Mouse (Mus musculus): ENCODE measurements at regions not wholly inside any gene's neighbourhood (a gene's known extent, or its start where the extent isn't known, plus 50 kb on each side); places are given as distances from the start of the nearest gene placed in this dataset.

GRCm38 (mm10) chr3:41233439-41233838 is 150.6 kb upstream of the Pgrmc2 start:
- no peak for DNase-seq (ENCODE audit: low read depth)

- DNase-seq (ENCODE audit: low read depth), result no peak
These were observed 148.1 kb upstream of the Pgrmc2 start for GRCm38 (mm10) chr3:41230961-41231377.

- no peak for DNase-seq (ENCODE audit: low read depth)
These were observed 146.6 kb upstream of the Pgrmc2 start for GRCm38 (mm10) chr3:41229493-41229892.

GRCm38 (mm10) chr3:41228536-41228935 is 145.7 kb upstream of the Pgrmc2 start:
- peak; percentile 36 for DNase-seq (ENCODE audit: low read depth)

DNA sequence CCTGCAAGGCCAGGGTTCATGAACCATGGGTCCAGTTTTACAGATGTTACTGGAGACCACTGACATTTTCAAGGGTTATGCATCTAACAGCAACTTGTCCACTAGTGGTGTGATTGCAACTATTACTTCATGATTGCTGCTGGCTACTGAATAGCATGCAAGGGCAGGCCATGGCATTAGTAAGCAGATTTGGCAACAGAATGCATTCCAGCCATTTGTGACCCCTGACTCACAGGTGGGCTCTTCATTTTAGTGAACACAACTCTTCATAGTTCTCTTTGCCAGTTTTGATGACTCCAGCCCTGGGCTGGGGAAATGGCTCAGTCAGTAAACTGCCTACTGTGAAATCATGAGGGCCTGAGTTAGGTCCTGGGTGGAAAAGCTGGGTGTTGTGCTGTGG is 137.9 kb upstream of the Pgrmc2 start:
- DNase-seq (ENCODE audit: low read depth), result no peak

GRCm38 (mm10) chr3:41217770-41218169 is 134.9 kb upstream of the Pgrmc2 start:
- DNase-seq (ENCODE audit: low read depth), result no peak

- no peak for DNase-seq (ENCODE audit: low read depth)
These were observed 130.7 kb upstream of the Pgrmc2 start for GRCm38 (mm10) chr3:41213533-41213932.

DNA sequence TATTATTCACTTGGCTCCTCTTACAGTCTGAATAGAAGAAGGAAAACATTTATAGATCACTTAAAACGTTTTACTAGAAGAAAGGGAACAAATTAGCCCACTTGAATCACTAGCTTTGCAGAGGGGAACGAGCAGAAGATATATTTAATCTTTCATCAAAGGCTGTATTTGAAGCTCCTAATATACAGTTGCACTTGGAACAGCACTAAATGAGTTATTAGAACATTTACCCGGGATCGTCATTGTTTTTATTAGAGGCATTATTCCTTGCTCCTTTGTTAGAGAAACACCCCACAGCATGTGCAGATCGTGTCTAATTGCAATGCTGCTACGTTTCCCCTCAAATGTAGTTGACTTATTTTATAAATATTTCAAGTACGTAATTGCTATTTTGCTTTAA is 127.5 kb upstream of the Pgrmc2 start:
- DNase-seq (ENCODE audit: low read depth), result no peak

GRCm38 (mm10) chr3:41202895-41203294 is 120.0 kb upstream of the Pgrmc2 start:
- DNase-seq (ENCODE audit: low read depth), result no peak

DNA sequence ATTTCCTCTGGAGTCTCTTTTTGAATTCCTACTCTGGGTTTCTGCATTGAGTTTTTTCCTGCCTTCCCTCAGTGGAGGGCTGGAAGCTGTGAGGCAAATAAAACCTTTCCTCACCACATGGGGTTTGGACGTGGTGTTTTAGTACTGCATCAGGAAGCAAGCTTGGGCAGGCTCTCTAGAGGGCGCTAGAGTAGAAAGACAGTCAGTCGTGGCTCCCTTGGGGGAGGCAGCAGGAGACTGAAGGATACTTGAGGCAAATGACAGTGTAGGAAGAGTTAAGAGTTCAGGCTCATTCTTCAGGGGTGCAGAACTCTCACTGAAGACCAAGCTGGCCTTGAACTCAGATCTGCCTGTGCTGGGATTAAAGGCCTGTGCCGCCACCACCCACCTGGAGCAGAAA is 118.9 kb upstream of the Pgrmc2 start:
- peak; percentile 24 for DNase-seq (ENCODE audit: low read depth)

DNA sequence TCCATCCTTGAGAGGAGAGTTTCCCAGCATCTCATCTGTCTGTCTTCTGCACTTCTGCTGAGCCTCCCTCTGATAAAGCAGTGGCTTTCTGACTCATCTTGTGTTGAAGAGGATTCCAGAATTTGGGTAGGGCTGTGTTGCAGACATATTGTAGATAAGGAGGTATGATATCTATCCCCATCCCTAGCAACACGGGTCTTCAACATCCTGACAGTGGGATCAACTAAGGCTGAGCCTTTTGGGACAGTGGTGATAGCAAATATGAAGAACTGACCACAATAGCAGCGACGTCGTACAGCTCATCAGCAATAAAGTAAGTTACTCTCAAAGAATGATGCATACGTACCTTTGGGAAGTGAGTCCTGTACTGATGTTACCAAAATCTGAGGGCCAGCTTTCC is 117.2 kb upstream of the Pgrmc2 start:
- no peak for DNase-seq (ENCODE audit: low read depth)

DNA sequence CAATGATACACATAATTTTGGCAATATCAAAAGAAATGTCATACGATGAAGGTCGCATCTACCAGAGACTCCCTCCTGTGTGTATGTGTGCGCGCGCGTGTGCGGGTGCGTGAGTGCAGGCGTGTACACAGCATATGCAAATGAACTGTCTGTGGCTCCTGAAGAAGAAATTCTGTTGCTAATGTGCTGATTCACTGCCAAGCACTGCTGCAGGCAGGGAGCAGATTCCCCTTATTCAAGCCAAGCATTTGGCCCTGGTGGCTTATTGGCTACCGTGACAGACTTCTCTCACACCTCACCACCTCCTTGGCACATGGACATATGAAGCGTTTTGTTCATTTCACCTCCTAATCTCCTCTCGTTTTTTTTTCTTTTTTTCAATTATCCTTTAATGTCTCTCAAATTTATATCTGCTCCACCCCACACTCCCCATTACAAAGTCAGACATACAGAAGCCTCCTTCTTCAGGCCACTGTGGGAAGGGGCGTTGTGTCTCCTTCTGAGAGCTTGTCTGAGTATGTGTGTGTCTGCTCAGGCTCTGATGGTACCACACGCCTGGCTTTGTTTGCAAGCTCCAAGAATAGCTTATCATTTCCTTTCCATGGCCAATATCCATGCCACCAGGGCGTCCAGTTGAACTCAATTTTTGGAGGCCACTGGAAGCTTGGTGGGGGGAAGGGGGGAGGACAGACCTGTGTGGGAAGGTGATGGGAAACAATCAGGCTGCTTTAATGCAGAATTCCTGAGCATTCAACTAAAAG is 115.5 kb upstream of the Pgrmc2 start:
- no peak for DNase-seq (ENCODE audit: low read depth)

DNA sequence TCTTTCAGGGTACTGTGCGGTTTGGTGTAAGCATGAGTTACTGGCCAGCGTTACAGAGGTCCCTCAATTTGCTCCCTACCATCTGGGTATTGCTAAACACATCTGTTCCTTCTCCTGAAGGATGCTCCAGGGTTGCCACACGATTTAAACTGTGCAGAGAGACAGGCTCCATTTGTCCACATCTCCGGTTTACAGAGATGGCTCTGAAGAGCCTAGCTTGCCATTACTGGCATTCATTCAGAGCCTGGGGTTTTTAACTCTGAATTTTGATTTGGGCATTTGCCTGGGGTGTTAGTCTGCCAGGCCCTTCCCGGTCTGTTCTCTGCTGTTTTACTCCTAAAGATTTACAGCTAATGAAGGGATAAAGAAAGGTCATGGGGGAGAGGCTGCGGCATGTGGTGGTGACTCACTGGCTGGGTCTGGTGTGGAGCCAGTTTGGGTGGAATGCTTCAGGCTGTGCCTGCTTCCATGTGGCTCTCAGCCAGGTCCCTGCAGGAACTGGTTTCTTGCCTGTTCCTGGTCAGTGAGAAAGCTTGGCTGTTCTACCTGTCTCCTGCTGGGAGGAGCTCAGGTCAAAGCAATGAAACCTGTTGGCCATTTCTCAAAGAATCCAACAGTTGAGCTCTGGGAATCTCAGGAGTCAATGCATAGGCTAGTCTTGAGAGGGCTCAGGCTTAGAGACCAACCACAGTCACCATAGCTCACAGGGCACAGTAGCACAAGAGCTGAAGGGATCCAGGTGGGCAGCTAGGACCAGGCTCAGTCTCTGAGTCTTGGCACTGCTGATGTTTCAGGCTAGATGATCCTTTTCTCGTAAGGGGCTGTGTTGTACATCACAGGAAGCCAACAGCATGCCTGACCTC is 112.5 kb upstream of the Pgrmc2 start:
- DNase-seq (ENCODE audit: low read depth), result no peak

- no peak for DNase-seq (ENCODE audit: low read depth)
These were observed 111.7 kb upstream of the Pgrmc2 start for GRCm38 (mm10) chr3:41194311-41195112.

GRCm38 (mm10) chr3:41185305-41186097 is 102.7 kb upstream of the Pgrmc2 start:
- no peak for DNase-seq (ENCODE audit: low read depth)

DNA sequence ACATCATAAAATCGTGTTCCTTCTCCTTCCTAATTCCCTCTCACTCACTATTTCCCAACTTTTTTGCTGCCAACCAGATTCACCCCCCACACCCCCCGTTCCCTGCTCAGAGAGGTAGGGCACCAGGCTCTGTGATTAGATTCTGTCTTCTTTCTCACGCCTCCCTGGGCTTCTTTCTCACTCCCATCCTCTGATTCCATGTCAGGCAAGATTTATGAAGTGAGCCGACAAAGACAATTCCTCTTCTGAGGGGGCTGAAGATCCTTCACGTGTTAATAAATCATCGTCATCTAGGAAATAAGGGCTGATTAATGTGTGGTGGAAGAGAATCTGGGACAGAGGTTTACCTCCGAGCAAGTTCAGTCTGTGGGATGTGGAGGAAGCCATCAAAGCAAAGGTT is 101.5 kb upstream of the Pgrmc2 start:
- no peak for DNase-seq (ENCODE audit: low read depth)

DNA sequence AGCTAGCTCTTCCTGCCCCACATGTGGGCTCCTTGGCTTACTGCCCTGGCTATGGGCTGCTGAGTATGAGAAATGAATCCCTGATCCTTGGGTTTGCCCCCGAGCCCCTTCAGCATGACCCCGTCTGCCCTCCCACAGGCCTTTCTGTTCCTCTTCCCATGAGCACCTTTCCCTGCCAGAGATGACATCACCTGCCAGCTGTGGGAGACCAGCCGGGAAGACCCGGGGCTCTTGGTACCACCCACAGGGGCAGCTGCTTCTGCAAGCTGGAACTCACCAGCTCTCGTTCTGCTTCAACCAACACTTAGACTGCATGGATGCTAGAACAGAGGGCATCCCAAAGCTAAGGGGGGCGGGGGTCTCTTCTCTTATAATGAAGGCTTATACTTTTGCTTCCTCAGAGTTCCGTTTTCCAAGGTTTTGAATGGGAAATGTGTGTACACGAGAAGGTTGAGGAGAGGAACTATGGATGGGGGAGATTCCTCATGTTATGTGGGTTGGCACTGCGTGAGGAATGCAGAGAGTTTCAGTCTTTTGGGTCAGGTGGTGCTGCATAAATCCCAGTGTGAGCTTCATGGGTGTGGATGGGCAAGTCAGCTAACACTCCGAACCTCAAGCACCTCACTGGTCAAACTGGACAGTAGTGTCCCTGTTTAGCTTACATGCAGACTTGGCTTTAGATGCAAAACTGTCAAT is 100.2 kb upstream of the Pgrmc2 start:
- DNase-seq (ENCODE audit: low read depth), result no peak

DNA sequence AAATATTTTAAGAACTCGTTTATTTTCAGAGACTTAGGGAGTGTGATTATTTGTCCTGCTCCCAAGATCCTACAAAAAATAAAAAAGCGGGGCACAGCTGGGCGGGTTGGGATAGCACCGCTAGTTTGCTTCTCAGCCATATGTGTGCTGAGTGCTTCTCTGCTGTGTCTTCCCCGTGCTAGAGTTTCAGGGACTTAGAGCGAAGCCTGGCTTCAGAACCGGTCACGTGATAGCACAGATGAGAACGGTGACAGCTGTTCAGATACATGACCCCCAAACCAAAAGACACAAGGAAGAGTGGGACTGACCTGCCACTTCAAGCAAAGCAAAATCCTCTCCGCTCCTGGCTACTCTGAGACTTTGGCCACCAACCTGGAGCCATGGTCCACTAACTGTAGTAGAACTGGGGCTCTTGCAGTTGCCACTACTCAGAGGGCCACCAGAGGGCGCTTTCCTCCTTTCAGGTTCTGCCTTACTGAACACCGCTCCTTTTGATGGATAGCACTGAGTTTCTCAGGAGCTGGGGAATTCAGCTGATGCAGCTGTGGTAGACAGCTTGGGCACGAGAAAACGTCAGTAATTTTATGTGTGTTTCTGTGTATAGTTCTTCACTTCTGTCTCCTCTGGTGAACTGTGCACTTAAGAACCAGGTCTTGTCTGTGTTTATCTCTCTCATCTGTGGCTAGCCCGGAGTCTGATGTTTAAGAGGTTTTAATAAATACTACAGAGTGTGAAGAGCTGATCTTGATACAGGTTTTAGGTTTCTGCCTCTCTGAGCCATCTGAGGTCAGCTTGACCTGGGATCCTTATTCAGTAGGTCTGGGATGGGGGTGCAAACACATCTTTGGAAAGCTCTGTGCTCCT is 99.4 kb upstream of the Pgrmc2 start:
- DNase-seq (ENCODE audit: low read depth), result peak; percentile 37

DNA sequence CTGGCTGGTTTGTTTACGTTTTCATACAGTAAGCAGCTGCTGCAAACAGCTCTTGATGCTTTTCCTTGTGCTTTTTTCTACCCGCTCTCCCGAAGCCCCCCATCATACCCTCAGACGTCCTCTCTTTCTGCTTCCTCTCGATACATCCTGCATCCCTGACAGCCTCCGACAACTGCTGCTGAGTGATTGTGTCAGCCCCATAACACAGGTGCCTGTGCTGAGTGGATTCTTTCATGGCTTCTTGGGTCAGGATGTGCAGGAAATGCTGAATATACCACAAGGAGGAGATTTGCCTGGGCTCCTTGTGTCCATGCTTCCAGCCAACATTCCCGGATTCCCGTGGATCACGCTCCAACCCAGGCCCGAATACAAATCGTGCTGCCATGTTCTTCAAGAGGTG is 98.6 kb upstream of the Pgrmc2 start:
- no peak for DNase-seq (ENCODE audit: low read depth)

DNA sequence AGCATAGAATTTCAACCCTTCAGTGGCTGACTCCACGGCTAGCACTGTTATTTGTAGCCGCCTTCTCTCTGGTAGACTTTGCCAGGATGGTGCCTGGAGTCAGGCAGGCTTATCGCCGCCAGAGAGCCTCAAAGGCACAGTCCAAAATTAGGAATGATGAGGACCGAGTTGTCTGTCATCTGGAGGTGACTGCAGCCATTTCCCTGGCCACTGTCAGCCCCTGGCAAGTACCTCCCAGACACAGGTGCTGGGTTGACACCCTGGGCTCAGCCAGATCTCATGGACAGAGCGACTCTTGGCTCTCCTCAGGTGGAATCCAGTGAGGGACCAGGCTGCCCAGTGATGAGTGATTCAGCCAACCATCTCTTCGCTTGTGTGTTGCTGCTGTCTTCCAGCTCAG is 98.1 kb upstream of the Pgrmc2 start:
- DNase-seq (ENCODE audit: low read depth), result no peak

All from c-Kit-positive CD71-negative TER-119-negative erythroid progenitor cells, embryonic 14.5 days (primary cell).